Mouse (Mus musculus): ENCODE results near the gene Skap2. TPM values are rescaled to one million over a fixed set of nuclear protein-coding genes. Genes with fewer than 3 reads are reported as not detected.

Gene Skap2
- polyA plus RNA-seq, 1 experiment = 23.0 TPM

DNA sequence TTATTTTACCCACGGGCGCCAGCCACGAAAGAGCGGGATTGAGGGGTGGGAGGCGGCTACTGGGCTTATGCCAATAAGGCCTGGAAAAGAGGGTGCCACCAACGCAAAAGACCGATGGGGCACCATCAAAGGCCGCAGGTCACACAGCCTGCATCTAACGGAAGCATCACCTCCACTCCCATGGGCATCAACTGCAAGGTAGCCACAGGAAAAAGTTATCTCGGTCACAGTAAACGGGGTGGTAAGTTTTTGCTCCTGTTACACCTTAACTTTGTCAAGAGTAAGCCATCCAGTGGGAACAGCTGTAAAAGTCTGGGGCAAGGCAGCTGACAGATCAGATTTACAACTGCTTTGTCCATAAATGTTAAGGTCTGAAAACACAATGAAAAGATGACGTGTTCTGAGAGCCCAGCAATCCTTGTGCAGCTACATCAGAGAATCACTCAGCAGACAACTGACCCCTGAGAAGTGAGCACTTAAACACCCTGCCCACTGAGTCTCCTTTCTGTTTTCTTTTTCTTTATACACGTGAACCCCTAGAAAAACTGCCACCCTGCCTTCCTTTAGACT, 5.6 kb downstream of the Skap2 start:
- Histone ChIP-seq H3K9me3 (no peaks in the 10 kb centered on the region), H3K36me3 (replicated peaks; ENCODE audit: low read length) (peaks cover 32% of the 10 kb centered on the region), H3K4me3 (replicated peaks) (peak overlapping the region; percentile 92), H3K4me1 (peaks cover 59% of the 10 kb centered on the region), H3K27me3 (replicated peaks) (no peaks in the 10 kb centered on the region)
- no peak for TF ChIP-seq FLI1 (IDR thresholded peaks at IDR 0.05; ENCODE audit: low read length)
- no peak for TF ChIP-seq GATA1 (IDR thresholded peaks at IDR 0.05; ENCODE audit: borderline replicate concordance, low read length)

GRCm38 (mm10) chr6:52005963-52006648, 6.2 kb downstream of the Skap2 start:
- Histone ChIP-seq H3K4me3 (replicated peaks) (peak overlapping the region; percentile 92), H3K36me3 (replicated peaks; ENCODE audit: low read length) (peaks cover 38% of the 10 kb centered on the region), H3K27me3 (replicated peaks) (no peaks in the 10 kb centered on the region), H3K9me3 (no peaks in the 10 kb centered on the region), H3K4me1 (peaks cover 58% of the 10 kb centered on the region)
- TF ChIP-seq FLI1 (IDR thresholded peaks at IDR 0.05; ENCODE audit: low read length) (no peak), GATA1 (IDR thresholded peaks at IDR 0.05; ENCODE audit: borderline replicate concordance, low read length) (no peak)

DNA sequence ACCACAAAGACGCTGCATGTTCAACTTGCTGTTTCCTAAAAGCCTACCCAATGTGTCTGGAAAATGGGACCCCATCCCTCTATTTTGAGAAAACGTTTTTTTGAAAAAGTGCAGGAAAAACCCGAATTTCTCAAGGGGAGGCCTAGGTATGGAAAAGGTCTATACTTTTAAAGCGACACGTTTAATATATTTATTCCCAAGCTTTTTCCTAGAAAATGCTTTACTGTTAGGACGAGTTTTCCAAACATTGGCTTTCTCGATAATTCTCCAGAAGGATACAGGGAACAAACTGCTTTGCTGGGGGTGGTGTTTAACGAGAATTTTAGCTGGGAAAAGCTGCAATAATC, 6.8 kb downstream of the Skap2 start:
- Histone ChIP-seq H3K27me3 (replicated peaks) (no peaks in the 10 kb centered on the region), H3K4me1 (peaks cover 53% of the 10 kb centered on the region), H3K36me3 (replicated peaks; ENCODE audit: low read length) (peaks cover 43% of the 10 kb centered on the region), H3K9me3 (no peaks in the 10 kb centered on the region), H3K4me3 (replicated peaks) (peak overlapping the region; percentile 92)
- TF ChIP-seq GATA1 (IDR thresholded peaks at IDR 0.05; ENCODE audit: borderline replicate concordance, low read length) = no peak
- no peak for TF ChIP-seq FLI1 (IDR thresholded peaks at IDR 0.05; ENCODE audit: low read length)

GRCm38 (mm10) chr6:52004995-52005394, 7.4 kb downstream of the Skap2 start:
- peaks cover 47% of the 10 kb centered on the region for H3K36me3 ChIP-seq (replicated peaks; ENCODE audit: low read length)
- peaks cover 47% of the 10 kb centered on the region for H3K4me1 ChIP-seq
- peak overlapping the region; percentile 92 for H3K4me3 ChIP-seq (replicated peaks)
- H3K27me3 ChIP-seq (replicated peaks) = no peaks in the 10 kb centered on the region
- H3K9me3 ChIP-seq = no peaks in the 10 kb centered on the region
- no peak for TF ChIP-seq FLI1 (IDR thresholded peaks at IDR 0.05; ENCODE audit: low read length)
- TF ChIP-seq GATA1 (IDR thresholded peaks at IDR 0.05; ENCODE audit: borderline replicate concordance, low read length) = no peak

DNA sequence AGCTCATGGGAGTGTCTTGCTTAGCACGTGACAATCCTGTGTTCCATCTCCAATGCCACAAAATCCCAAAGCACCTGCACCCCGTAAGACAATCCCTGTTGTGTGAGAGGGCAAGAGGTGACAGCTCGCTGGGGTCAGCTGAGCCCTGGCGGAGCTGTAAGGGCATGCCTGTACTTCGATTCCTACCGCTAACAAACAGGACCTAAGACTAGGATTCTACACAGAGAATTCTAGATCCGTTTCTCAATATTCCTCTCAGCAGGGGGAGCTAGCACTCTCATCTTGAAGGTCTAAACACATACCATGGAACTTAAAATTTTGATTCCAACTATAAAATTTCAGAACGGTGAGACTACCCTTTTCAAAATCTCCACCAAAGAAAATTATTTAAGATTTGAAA, 9.7 kb downstream of the Skap2 start:
- H3K4me1 ChIP-seq = peaks cover 36% of the 10 kb centered on the region

DNA sequence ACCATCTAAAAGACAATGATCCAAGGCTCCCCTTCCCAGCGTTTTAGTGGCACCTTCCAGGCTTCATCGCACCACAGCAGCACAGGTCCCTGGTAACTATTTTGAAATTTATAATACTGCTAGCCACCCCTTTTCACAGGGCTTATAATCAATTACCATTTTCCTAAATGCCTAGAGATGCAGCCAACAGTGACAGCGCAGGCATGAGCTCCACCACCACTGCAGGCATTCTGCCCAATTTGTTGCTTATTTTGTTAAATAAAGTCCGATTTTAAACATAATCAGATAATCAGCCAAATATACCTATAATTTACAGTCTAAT, 13.2 kb downstream of the Skap2 start:
- Histone ChIP-seq H3K27me3 (replicated peaks) (no peaks in the 10 kb centered on the region), H3K4me1 (peaks cover 12% of the 10 kb centered on the region; the same call in 1 of the 2 replicates), H3K9me3 (no peaks in the 10 kb centered on the region), H3K36me3 (replicated peaks; ENCODE audit: low read length) (peaks cover 53% of the 10 kb centered on the region), H3K4me3 (replicated peaks) (no peak overlapping the region)
- TF ChIP-seq GATA1 (IDR thresholded peaks at IDR 0.05; ENCODE audit: borderline replicate concordance, low read length) = no peak
- no peak for TF ChIP-seq FLI1 (IDR thresholded peaks at IDR 0.05; ENCODE audit: low read length)

More for the DNA sequence above, 9.7 kb downstream of the Skap2 start:
- Histone ChIP-seq H3K9me3 (no peaks in the 10 kb centered on the region), H3K36me3 (replicated peaks; ENCODE audit: low read length) (peaks cover 38% of the 10 kb centered on the region), H3K27me3 (replicated peaks) (no peaks in the 10 kb centered on the region), H3K4me3 (replicated peaks) (no peak overlapping the region)
- TF ChIP-seq FLI1 (IDR thresholded peaks at IDR 0.05; ENCODE audit: low read length) = no peak

DNA sequence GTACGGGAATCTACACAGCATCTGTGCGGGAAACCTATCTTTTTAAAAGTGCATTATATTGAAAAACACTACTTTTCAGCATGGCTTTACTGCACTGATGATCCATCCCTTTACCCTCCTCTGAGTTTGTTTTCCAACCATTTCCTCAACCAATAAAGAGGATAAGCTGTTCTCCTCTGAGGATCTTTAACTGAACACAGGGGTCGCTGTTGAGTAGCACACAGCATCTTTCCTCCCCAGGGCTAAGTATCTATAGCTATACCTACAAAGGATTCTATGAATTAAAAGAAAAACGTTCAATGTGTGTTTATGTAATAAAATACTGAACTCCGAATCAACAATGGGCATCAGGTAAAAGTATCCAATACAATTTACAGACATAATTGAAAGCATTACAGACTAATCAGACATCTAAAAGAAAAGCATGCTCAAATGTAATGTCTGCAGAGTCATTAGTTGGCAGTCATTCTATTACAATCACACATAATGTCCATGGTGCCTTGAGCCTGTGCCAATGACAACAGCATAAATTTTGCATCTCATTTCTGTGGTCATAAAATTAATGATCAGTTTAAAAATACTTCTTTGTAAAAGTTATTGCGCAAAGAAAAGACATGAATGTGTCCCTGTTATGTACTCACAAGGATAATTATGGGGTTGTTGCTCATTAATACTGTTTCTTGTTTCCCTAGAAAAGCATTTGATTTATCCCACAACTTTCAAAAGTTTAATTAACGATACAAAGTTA, 13.8 kb downstream of the Skap2 start:
- Histone ChIP-seq H3K9me3 (no peaks in the 10 kb centered on the region), H3K4me3 (replicated peaks) (no peak overlapping the region), H3K27me3 (replicated peaks) (no peaks in the 10 kb centered on the region), H3K36me3 (replicated peaks; ENCODE audit: low read length) (peaks cover 57% of the 10 kb centered on the region), H3K4me1 (peaks cover 7% of the 10 kb centered on the region; the same call in 1 of the 2 replicates)
- TF ChIP-seq GATA1 (IDR thresholded peaks at IDR 0.05; ENCODE audit: borderline replicate concordance, low read length) = no peak
- TF ChIP-seq FLI1 (IDR thresholded peaks at IDR 0.05; ENCODE audit: low read length) = no peak

- H3K36me3 ChIP-seq (replicated peaks; ENCODE audit: low read length) = peaks cover 81% of the 10 kb centered on the region
- H3K4me3 ChIP-seq (replicated peaks) = no peak overlapping the region
- H3K4me1 ChIP-seq = peaks cover 23% of the 10 kb centered on the region
- TF ChIP-seq FLI1 (IDR thresholded peaks at IDR 0.05; ENCODE audit: low read length) (no peak), GATA1 (IDR thresholded peaks at IDR 0.05; ENCODE audit: borderline replicate concordance, low read length) (no peak)
- no peaks in the 10 kb centered on the region for H3K9me3 ChIP-seq
- H3K27me3 ChIP-seq (replicated peaks) = no peaks in the 10 kb centered on the region
Measured at GRCm38 (mm10) chr6:51987999-51988398, 24.4 kb downstream of the Skap2 start.

GRCm38 (mm10) chr6:51977638-51978037, 34.7 kb downstream of the Skap2 start:
- no peak for TF ChIP-seq FLI1 (IDR thresholded peaks at IDR 0.05; ENCODE audit: low read length)
- TF ChIP-seq GATA1 (IDR thresholded peaks at IDR 0.05; ENCODE audit: borderline replicate concordance, low read length) = no peak

GRCm38 (mm10) chr6:51975751-51976150, 36.6 kb downstream of the Skap2 start:
- TF ChIP-seq FLI1 (IDR thresholded peaks at IDR 0.05; ENCODE audit: low read length) = no peak
- TF ChIP-seq GATA1 (IDR thresholded peaks at IDR 0.05; ENCODE audit: borderline replicate concordance, low read length) = no peak
- Histone ChIP-seq H3K4me3 (replicated peaks) (no peak overlapping the region), H3K4me1 (peaks cover 14% of the 10 kb centered on the region), H3K27me3 (replicated peaks) (no peaks in the 10 kb centered on the region), H3K36me3 (replicated peaks; ENCODE audit: low read length) (peaks cover 38% of the 10 kb centered on the region), H3K9me3 (no peaks in the 10 kb centered on the region)

More at GRCm38 (mm10) chr6:51977638-51978037, 34.7 kb downstream of the Skap2 start:
- Histone ChIP-seq H3K9me3 (no peaks in the 10 kb centered on the region), H3K4me1 (peaks cover 16% of the 10 kb centered on the region), H3K36me3 (replicated peaks; ENCODE audit: low read length) (peaks cover 44% of the 10 kb centered on the region), H3K4me3 (replicated peaks) (no peak overlapping the region), H3K27me3 (replicated peaks) (no peaks in the 10 kb centered on the region)

Measured in megakaryocyte, embryonic 14.5 days (primary cell).